Mouse (Mus musculus) megakaryocyte progenitor cell, adult 5-6 weeks (primary cell): ENCODE measurements at regions not wholly inside any gene's neighbourhood (a gene's known extent, or its start where the extent isn't known, plus 50 kb on each side); places are given as distances from the start of the nearest gene placed in this dataset.

Source experiments
- ATAC-seq: replicated peaks from 2 replicates; pipeline ENCODE4 v1.8.0; 2016; ENCODE audit warnings: mild to moderate bottlenecking, moderate TSS enrichment, inconsistent platforms; ENCODE audit not compliant: poor library complexity

DNA sequence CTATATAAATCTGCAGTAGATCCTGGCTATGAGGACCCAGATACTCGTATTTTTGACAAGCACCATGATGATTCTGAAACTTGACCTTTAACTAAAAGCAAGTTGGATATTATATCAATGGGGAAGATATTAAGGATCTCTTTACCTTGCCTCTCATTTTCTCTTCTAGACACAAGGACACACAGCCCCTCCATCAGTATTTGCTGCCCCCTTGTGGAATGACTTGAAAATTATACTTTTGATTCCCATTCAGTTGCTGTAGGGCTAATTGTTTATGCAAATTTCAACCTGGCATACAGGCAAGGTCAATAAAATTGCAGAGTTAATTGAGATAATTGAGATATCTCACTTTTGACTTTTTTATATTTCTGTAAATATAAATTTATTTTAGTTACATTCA lies 375.5 kb downstream of the Nap1l3 start:
- ATAC-seq = 0 out of 2 replicates have a peak, but pooled peaks have one; percentile 48
